Mouse (Mus musculus) MEL (cell line): ENCODE results near the gene Ccdc91. TPM values are rescaled to one million over a fixed set of nuclear protein-coding genes. Genes with fewer than 3 reads are reported as not detected.

ENCODE experiments used
- DNase-seq: peaks from one replicate; pipeline ENCODE4 v3.0.0; 2011; ENCODE audit warnings: low read depth, low spot score
- H3K27ac ChIP-seq: 2 replicates; pipeline ENCODE4 v1.5.1; 2012; ENCODE audit warnings: low read depth, mild to moderate bottlenecking, control low read depth, low read length, moderate library complexity; ENCODE audit not compliant: control insufficient read depth
- H3K27me3 ChIP-seq, 2 experiments: fragments of 150-350 bp in 1 of 2; sonication (generic) in 1 of 2; 2 replicates each; pipeline ENCODE4 v1.6.1; 2012; ENCODE audit warnings: low read length in 2 of 2, mild to moderate bottlenecking in 2 of 2, improper control_type of control experiment in 1 of 2, moderate library complexity in 1 of 2; ENCODE audit not compliant: insufficient read depth in 2 of 2, control insufficient read depth in 1 of 2
- H3K36me3 ChIP-seq, 2 experiments: 2 replicates each; pipeline ENCODE4 v1.6.1; 2012 to 2014; ENCODE audit warnings: low read length in 2 of 2, improper control_type of control experiment in 1 of 2, inconsistent platforms in 1 of 2, mild to moderate bottlenecking in 1 of 2; ENCODE audit not compliant: insufficient read depth in 2 of 2, control insufficient read depth in 1 of 2
- H3K4me1 ChIP-seq, 2 experiments: fragments of 150-350 bp in 1 of 2; sonication (generic) in 1 of 2; 2 replicates each; pipeline ENCODE4 v1.6.1; 2012; ENCODE audit warnings: low read length in 2 of 2, improper control_type of control experiment in 1 of 2, mild to moderate bottlenecking in 1 of 2; ENCODE audit not compliant: insufficient read depth in 2 of 2, control insufficient read depth in 1 of 2
- H3K4me3 ChIP-seq, 2 experiments: fragments of 150-350 bp in 1 of 2; sonication (generic) in 1 of 2; 2 replicates each; pipeline ENCODE4 v1.5.1; 2012; ENCODE audit warnings: low read depth in 2 of 2, low read length in 2 of 2, mild to moderate bottlenecking in 2 of 2, moderate library complexity in 2 of 2, control low read depth in 1 of 2, improper control_type of control experiment in 1 of 2; ENCODE audit not compliant: control insufficient read depth in 1 of 2, insufficient read depth in 1 of 2
- H3K79me2 ChIP-seq: 2 replicates; pipeline ENCODE4 v1.6.1; 2012; ENCODE audit warnings: mild to moderate bottlenecking, low read length, moderate library complexity; ENCODE audit not compliant: control insufficient read depth, poor library complexity, insufficient read depth
- H3K9ac ChIP-seq: 2 replicates; pipeline ENCODE4 v1.6.1; 2012; ENCODE audit warnings: low read depth, mild to moderate bottlenecking, control low read depth, low read length, moderate library complexity; ENCODE audit not compliant: control insufficient read depth, poor library complexity, severe bottlenecking
- H3K9me3 ChIP-seq: fragments of 150-350 bp; sonication (generic); replicated peaks from 2 replicates; pipeline ENCODE4 v1.6.1; 2012; ENCODE audit warnings: mild to moderate bottlenecking, low read length, improper control_type of control experiment, moderate library complexity; ENCODE audit not compliant: insufficient read depth
- ELF1 ChIP-seq: IDR thresholded peaks from 2 replicates; pipeline ENCODE4 v1.6.1; 2014; ENCODE audit warnings: low read depth, mild to moderate bottlenecking, inconsistent platforms, low read length, improper control_type of control experiment, moderate library complexity
- GATA1 ChIP-seq: IDR thresholded peaks from 2 replicates; pipeline ENCODE4 v1.6.1; 2011; ENCODE audit warnings: low read depth, low read length, improper control_type of control experiment
- MEF2A ChIP-seq: IDR thresholded peaks from 2 replicates; pipeline ENCODE4 v1.6.1; 2014; ENCODE audit warnings: low read depth, mild to moderate bottlenecking, inconsistent platforms, low read length, improper control_type of control experiment; ENCODE audit not compliant: poor library complexity, insufficient replicate concordance, severe bottlenecking; ENCODE audit errors: extremely low read depth
- POLR2AphosphoS2 ChIP-seq: IDR thresholded peaks from 2 replicates; pipeline ENCODE4 v1.6.1; 2011; ENCODE audit warnings: low read length, improper control_type of control experiment
- POLR2AphosphoS5 ChIP-seq: IDR thresholded peaks from 2 replicates; pipeline ENCODE4 v1.6.1; 2012; ENCODE audit warnings: low read depth, borderline replicate concordance, mild to moderate bottlenecking, inconsistent platforms, low read length, moderate library complexity, mixed read lengths
- TAL1 ChIP-seq: IDR thresholded peaks from 2 replicates; pipeline ENCODE4 v1.6.1; 2012; ENCODE audit warnings: mild to moderate bottlenecking, inconsistent platforms, low read length, moderate library complexity, mixed read lengths
- ZKSCAN1 ChIP-seq: IDR thresholded peaks from 2 replicates; pipeline ENCODE4 v1.6.1; 2012; ENCODE audit warnings: low read depth, mild to moderate bottlenecking, inconsistent platforms, low read length, improper control_type of control experiment, moderate library complexity
- ZNF384 ChIP-seq: IDR thresholded peaks from 2 replicates; pipeline ENCODE4 v1.6.1; 2012; ENCODE audit warnings: low read depth, mild to moderate bottlenecking, inconsistent platforms, low read length, improper control_type of control experiment
- polyA plus RNA-seq, 2 experiments: library from polyadenylated mRNA; stranded (reverse) in 1 of 2; unstranded in 1 of 2; fragments of >175 nt in 1 of 2; fragments of >200 nt in 1 of 2; gene quantifications; 2 replicates each; pipeline versions ENCODE4 v1.2.1 to v1.2.4; 2012; ENCODE audit warnings: low replicate concordance in 2 of 2, low read depth in 1 of 2; ENCODE audit not compliant: insufficient read length in 2 of 2, insufficient read depth in 1 of 2, missing spikeins in 1 of 2
- total RNA-seq: library from RNA; depleted of rRNA; stranded (reverse); fragments of 300-350 nt; gene quantifications from 2 replicates; pipeline ENCODE4 v1.2.3, GENCODE M21; 2012; rRNA removed

Gene Ccdc91
- total and polyA plus RNA-seq, 3 experiments, result not detected

GRCm38 (mm10) chr6:147676214-147676613 lies 200.6 kb downstream of the Ccdc91 start:
- Histone ChIP-seq H3K27ac (no peak overlapping the region), H3K9me3 (no peaks in the 10 kb centered on the region), H3K36me3 (no peaks in the 10 kb centered on the region), H3K4me1 (no peaks in the 10 kb centered on the region), H3K9ac (no peak overlapping the region), H3K27me3 (no peaks in the 10 kb centered on the region), H3K4me3 (no peak overlapping the region), H3K79me2 (no peaks in the 10 kb centered on the region)
- no peak for DNase-seq
- TF ChIP-seq POLR2AphosphoS2 (no peak), TAL1 (no peak), POLR2AphosphoS5 (no peak), ELF1 (no peak), ZKSCAN1 (no peak), GATA1 (no peak), MEF2A (no peak), ZNF384 (no peak)

Other genes starting within 250 kb of the Ccdc91 start
- gene Pthlh, start 211.6 kb upstream of the Ccdc91 start, total RNA-seq, result not detected in 2 replicates
- gene Pthlh, start 211.6 kb upstream of the Ccdc91 start, polyA plus RNA-seq, result not detected